Mouse (Mus musculus) limb, embryonic 14.5 days (tissue): ENCODE results near the gene Id2. TPM values are rescaled to one million over a fixed set of nuclear protein-coding genes. Genes with fewer than 3 reads are reported as not detected.

Source experiments
- ATAC-seq: fragments of 200-750 bp; cut with Nextera tagmentation; 2 replicates; pipeline ENCODE4 v1.8.0; 2017; ENCODE audit warnings: low read depth, moderate number of reproducible peaks, moderate TSS enrichment; ENCODE audit not compliant: low FRiP score
- DNase-seq: peaks from one replicate; pipeline ENCODE4 v3.0.0-alpha.2; 2015; ENCODE audit warnings: low spot score
- H3K27ac ChIP-seq: fragments of 300-500 bp; sonication (generic); replicated peaks from 2 replicates; pipeline ENCODE4 v1.5.1; 2014; ENCODE audit warnings: low read depth, mild to moderate bottlenecking, low read length, moderate library complexity, mixed read lengths
- H3K27me3 ChIP-seq: fragments of 300-500 bp; sonication (generic); 2 replicates; pipeline ENCODE4 v1.6.1; 2014; ENCODE audit warnings: low read length, mixed read lengths; ENCODE audit not compliant: control insufficient read depth, insufficient read depth
- H3K36me3 ChIP-seq: fragments of 300-500 bp; sonication (generic); 2 replicates; pipeline ENCODE4 v1.6.1; 2014; ENCODE audit warnings: mild to moderate bottlenecking, low read length, moderate library complexity, mixed read lengths; ENCODE audit not compliant: control insufficient read depth, insufficient read depth
- H3K4me1 ChIP-seq: fragments of 300-500 bp; sonication (generic); 2 replicates; pipeline ENCODE4 v1.6.1; 2014; ENCODE audit warnings: antibody characterized with exemption, low read length, mixed read lengths; ENCODE audit not compliant: control insufficient read depth, insufficient read depth
- H3K4me2 ChIP-seq: fragments of 300-500 bp; sonication (generic); replicated peaks from 2 replicates; pipeline ENCODE4 v1.6.1; 2014; ENCODE audit warnings: low read depth, mild to moderate bottlenecking, low read length, moderate library complexity; ENCODE audit not compliant: severe bottlenecking
- H3K4me3 ChIP-seq: fragments of 300-500 bp; sonication (generic); replicated peaks from 2 replicates; pipeline ENCODE4 v1.5.1; 2014; ENCODE audit warnings: low read length
- H3K9ac ChIP-seq: fragments of 300-500 bp; sonication (generic); 2 replicates; pipeline ENCODE4 v1.6.1; 2014; ENCODE audit warnings: mild to moderate bottlenecking, low read depth, low read length, moderate library complexity; ENCODE audit not compliant: severe bottlenecking
- H3K9me3 ChIP-seq: fragments of 300-500 bp; sonication (generic); 2 replicates; pipeline ENCODE4 v1.6.1; 2016; ENCODE audit warnings: low read length; ENCODE audit not compliant: control insufficient read depth
- POLR2A ChIP-seq: fragments of 200-500 bp; IDR thresholded peaks from 2 replicates; pipeline ENCODE4 v1.8.0; 2012; ENCODE audit warnings: inconsistent platforms, mild to moderate bottlenecking, moderate library complexity, borderline replicate concordance; ENCODE audit not compliant: insufficient read depth, insufficient read length; ENCODE audit errors: extremely low read depth
- WGBS: fragments of 180-500 bp; shearing (Covaris S2); extraction: QIAGEN DNeasy Blood & Tissue Kit; methylation state at CpG from one replicate; pipeline ENCODE4 v1.1.7; 2014; 5-methylcytosine and 5-hydroxymethylcytosine counted together
- polyA plus RNA-seq, 2 experiments: library from polyadenylated mRNA; depleted of rRNA in 1 of 2; stranded (reverse) in 1 of 2; unstranded in 1 of 2; fragments of >200 nt; fragmentation: Nextera tagmentation in 1 of 2; extraction: Ambion mirVana in 1 of 2; gene quantifications; 2 replicates each; pipeline versions ENCODE4 v1.2.1 to v1.2.3; 2012 to 2014

Id2 gene
- polyA plus RNA-seq, 2 experiments = 165 to 317 TPM

GRCm38 (mm10) chr12:25125239-25125776 is 28.4 kb upstream of the Id2 start:
- DNase-seq (peak; percentile 15), ATAC-seq (no peak; the same call in 1 of the 2 replicates)
- no peak for TF ChIP-seq POLR2A
- WGBS = 34% methylated on average over 16 of the region's 16 CpGs
- H3K4me2 ChIP-seq = no peak overlapping the region
- no peak overlapping the region for H3K9ac ChIP-seq
- no peaks in the 10 kb centered on the region for H3K36me3 ChIP-seq
- H3K27ac ChIP-seq = no peak overlapping the region
- no peak overlapping the region for H3K4me3 ChIP-seq
- no peaks in the 10 kb centered on the region; the same call in 1 of the 2 replicates for H3K9me3 ChIP-seq
- no peaks in the 10 kb centered on the region for H3K27me3 ChIP-seq
- H3K4me1 ChIP-seq = peaks cover 35% of the 10 kb centered on the region

GRCm38 (mm10) chr12:25124431-25125238 is 27.7 kb upstream of the Id2 start:
- Histone ChIP-seq H3K27ac (no peak overlapping the region), H3K9me3 (no peaks in the 10 kb centered on the region; the same call in 1 of the 2 replicates), H3K9ac (no peak overlapping the region), H3K27me3 (no peaks in the 10 kb centered on the region), H3K36me3 (no peaks in the 10 kb centered on the region), H3K4me3 (no peak overlapping the region), H3K4me2 (0 out of 2 replicates have a peak overlapping the region, but pooled peaks have one; percentile 14), H3K4me1 (peaks cover 35% of the 10 kb centered on the region)
- WGBS = 23% methylated on average over 19 of the region's 19 CpGs
- no peak for TF ChIP-seq POLR2A
- DNase-seq = peak; percentile 7
- ATAC-seq = no peak

- WGBS = 95% methylated on average over 4 of the region's 4 CpGs
- Histone ChIP-seq H3K9me3 (no peaks in the 10 kb centered on the region; the same call in 1 of the 2 replicates), H3K4me1 (peaks cover 19% of the 10 kb centered on the region), H3K4me3 (no peak overlapping the region), H3K9ac (no peak overlapping the region), H3K27ac (no peak overlapping the region), H3K27me3 (no peaks in the 10 kb centered on the region), H3K4me2 (no peak overlapping the region), H3K36me3 (no peaks in the 10 kb centered on the region)
- ATAC-seq = no peak
- TF ChIP-seq POLR2A = no peak
- DNase-seq = no peak
Observed at GRCm38 (mm10) chr12:25120753-25121152, 23.8 kb upstream of the Id2 start.

- Histone ChIP-seq H3K4me1 (peaks cover 6% of the 10 kb centered on the region), H3K4me2 (no peak overlapping the region), H3K36me3 (no peaks in the 10 kb centered on the region), H3K9ac (no peak overlapping the region), H3K27me3 (no peaks in the 10 kb centered on the region), H3K4me3 (no peak overlapping the region), H3K27ac (no peak overlapping the region), H3K9me3 (no peaks in the 10 kb centered on the region; the same call in 1 of the 2 replicates)
- TF ChIP-seq POLR2A = no peak
- ATAC-seq (no peak), DNase-seq (no peak)
- 44% methylated on average over 15 of the region's 15 CpGs for WGBS
Observed at GRCm38 (mm10) chr12:25119278-25119677, 22.3 kb upstream of the Id2 start.

- WGBS = 85% methylated on average over 4 of the region's 4 CpGs
Observed at GRCm38 (mm10) chr12:25117856-25118511, 21.0 kb upstream of the Id2 start.

More at GRCm38 (mm10) chr12:25117856-25118511, 21.0 kb upstream of the Id2 start:
- no peaks in the 10 kb centered on the region; the same call in 1 of the 2 replicates for H3K9me3 ChIP-seq
- no peaks in the 10 kb centered on the region for H3K36me3 ChIP-seq
- no peak for TF ChIP-seq POLR2A
- ATAC-seq (no peak), DNase-seq (no peak)
- no peak overlapping the region for H3K27ac ChIP-seq
- no peak overlapping the region for H3K9ac ChIP-seq
- no peaks in the 10 kb centered on the region for H3K27me3 ChIP-seq
- H3K4me2 ChIP-seq = no peak overlapping the region
- H3K4me1 ChIP-seq = no peaks in the 10 kb centered on the region
- H3K4me3 ChIP-seq = no peak overlapping the region
